Mouse (Mus musculus) small intestine, adult 2 months (tissue): ENCODE measurements at regions not wholly inside any gene's neighbourhood (a gene's known extent, or its start where the extent isn't known, plus 50 kb on each side); places are given as distances from the start of the nearest gene placed in this dataset.

Experiments
- CTCF ChIP-seq: fragments of 200-500 bp; IDR thresholded peaks from 2 replicates; pipeline ENCODE4 v1.5.1; 2012; ENCODE audit warnings: low read depth, mild to moderate bottlenecking, control low read depth, inconsistent platforms, low read length, moderate library complexity, mixed read lengths; ENCODE audit not compliant: insufficient replicate concordance, insufficient read length; ENCODE audit errors: extremely low read depth
- POLR2A ChIP-seq: fragments of 200-500 bp; IDR thresholded peaks from 2 replicates; pipeline ENCODE4 v1.6.1; 2012; ENCODE audit warnings: low read depth, mild to moderate bottlenecking, control low read depth, inconsistent platforms, low read length, moderate library complexity

DNA sequence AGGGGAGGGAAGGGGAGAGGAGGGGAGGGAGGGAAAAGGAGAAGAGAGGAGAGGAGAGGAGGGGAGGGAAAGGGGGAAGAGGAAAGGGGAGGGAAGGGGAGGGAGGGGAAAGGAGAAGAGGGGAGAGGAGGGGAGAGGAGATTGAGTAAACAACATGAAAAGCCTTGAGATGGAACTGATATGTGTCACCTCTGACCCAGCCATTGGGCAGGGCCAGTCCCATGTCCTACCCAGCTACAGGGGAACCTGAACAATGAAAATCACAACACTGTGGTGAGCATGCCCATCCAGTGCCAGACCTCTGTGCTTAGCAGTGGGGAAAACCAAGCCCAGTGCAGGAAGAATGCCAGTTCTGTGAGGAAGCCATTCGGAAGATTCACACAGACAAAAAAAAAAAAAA is 103.6 kb upstream of the Gm26657 start:
- TF ChIP-seq POLR2A: no peak
- TF ChIP-seq CTCF: no peak
